Mouse (Mus musculus) forebrain, embryonic 14.5 days (tissue): ENCODE results near the gene Enpp6. TPM values are rescaled to one million over a fixed set of nuclear protein-coding genes. Genes with fewer than 3 reads are reported as not detected.

Experiments used
- ATAC-seq: fragments of 200-750 bp; cut with Nextera tagmentation; 2 replicates; pipeline ENCODE4 v1.8.0; 2017; ENCODE audit warnings: mild to moderate bottlenecking, moderate library complexity
- DNase-seq: peaks from one replicate; pipeline ENCODE4 v3.0.0-alpha.2; 2015; ENCODE audit warnings: low spot score
- H3K27ac ChIP-seq: fragments of 300-500 bp; sonication (generic); 2 replicates; pipeline ENCODE4 v1.5.1; 2014; ENCODE audit warnings: low read depth, mild to moderate bottlenecking, control low read depth, low read length, moderate library complexity
- H3K27me3 ChIP-seq: fragments of 300-500 bp; sonication (generic); replicated peaks from 2 replicates; pipeline ENCODE4 v1.6.1; 2014; ENCODE audit warnings: low read length, control low read depth, mixed read lengths; ENCODE audit not compliant: control insufficient read depth, insufficient read depth
- H3K36me3 ChIP-seq: fragments of 300-500 bp; sonication (generic); 2 replicates; pipeline ENCODE4 v1.6.1; 2014; ENCODE audit warnings: low read length, control low read depth; ENCODE audit not compliant: control insufficient read depth, insufficient read depth
- H3K4me1 ChIP-seq: fragments of 300-500 bp; sonication (generic); 2 replicates; pipeline ENCODE4 v1.6.1; 2014; ENCODE audit warnings: antibody characterized with exemption, low read length, control low read depth; ENCODE audit not compliant: control insufficient read depth, insufficient read depth
- H3K4me2 ChIP-seq: fragments of 300-500 bp; sonication (generic); 2 replicates; pipeline ENCODE4 v1.6.1; 2014; ENCODE audit warnings: mild to moderate bottlenecking, control low read depth, low read length
- H3K4me3 ChIP-seq: fragments of 300-500 bp; sonication (generic); 2 replicates; pipeline ENCODE4 v1.5.1; 2014; ENCODE audit warnings: low read depth, low read length, control low read depth
- H3K9ac ChIP-seq: fragments of 300-500 bp; sonication (generic); 2 replicates; pipeline ENCODE4 v1.6.1; 2014; ENCODE audit warnings: mild to moderate bottlenecking, low read length, control low read depth, moderate library complexity
- H3K9me3 ChIP-seq: fragments of 300-500 bp; sonication (generic); replicated peaks from 2 replicates; pipeline ENCODE4 v1.6.1; 2016; ENCODE audit warnings: low read length, control low read depth, mixed read lengths; ENCODE audit not compliant: control insufficient read depth
- WGBS: fragments of 180-500 bp; shearing (Covaris S2); extraction: QIAGEN DNeasy Blood & Tissue Kit; methylation state at CpG from one replicate; pipeline ENCODE4 v1.1.7; 2014; 5-methylcytosine and 5-hydroxymethylcytosine counted together
- polyA plus RNA-seq: library from polyadenylated mRNA; unstranded; fragments of >200 nt; fragmentation: Nextera tagmentation; extraction: Ambion mirVana; gene quantifications from 2 replicates; pipeline ENCODE4 v1.2.1, GENCODE M21; 2014

The Enpp6 gene
- 0.14 TPM in 1 of 2 replicates, not detected in the other for polyA plus RNA-seq

DNA sequence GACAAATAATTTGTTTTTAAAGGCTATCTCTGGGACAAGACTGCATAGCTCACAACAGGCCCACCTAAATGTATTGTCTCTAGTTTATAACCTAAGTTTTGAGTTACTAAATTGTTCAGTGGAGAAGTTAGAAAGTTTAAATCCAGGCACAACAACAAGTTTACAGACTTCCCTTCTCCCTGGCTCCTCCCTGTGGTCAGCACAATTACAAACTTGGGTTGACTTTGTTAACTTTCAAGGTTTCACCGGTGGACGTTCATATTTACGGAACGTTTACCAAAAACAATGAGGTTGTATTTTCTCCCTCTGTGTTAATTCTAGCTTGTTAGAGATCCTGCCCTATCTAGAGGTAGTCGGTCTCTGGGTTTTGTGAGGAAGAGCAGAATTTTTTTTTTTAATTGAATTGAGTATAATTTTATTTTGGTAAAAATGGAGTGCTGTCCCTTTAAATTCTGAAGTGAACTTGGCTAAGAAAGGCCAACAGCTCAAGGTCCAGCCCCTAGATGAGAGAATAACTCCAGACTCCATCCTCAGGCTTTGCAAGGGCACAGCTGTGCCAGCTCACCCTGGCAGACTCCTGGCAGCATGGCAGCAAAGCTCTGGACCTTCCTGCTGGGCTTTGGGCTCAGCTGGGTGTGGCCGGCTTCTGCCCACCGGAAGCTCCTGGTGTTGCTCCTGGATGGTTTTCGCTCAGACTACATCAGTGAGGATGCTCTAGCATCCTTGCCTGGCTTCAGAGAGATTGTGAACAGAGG, at the start of gene Enpp6:
Gene Enpp6 (plus strand): TSS at position 502 of the 755 bp plus-strand sequence.
- no peak for ATAC-seq
- H3K27ac ChIP-seq: no peak within 1 kb of the TSS
- no peak within 1 kb of the TSS for H3K4me3 ChIP-seq
- H3K4me2 ChIP-seq: no peak within 1 kb of the TSS
- H3K4me1 ChIP-seq: no peaks in the 10 kb centered on the region
- no peaks in the 10 kb centered on the region for H3K27me3 ChIP-seq
- no peak within 1 kb of the TSS for H3K9ac ChIP-seq
- WGBS: 76% methylated on average over 8 of the region's 8 CpGs
- no peak for DNase-seq
- H3K36me3 ChIP-seq: no peaks in the 10 kb centered on the region
- H3K9me3 ChIP-seq: no peaks in the 10 kb centered on the region

DNA sequence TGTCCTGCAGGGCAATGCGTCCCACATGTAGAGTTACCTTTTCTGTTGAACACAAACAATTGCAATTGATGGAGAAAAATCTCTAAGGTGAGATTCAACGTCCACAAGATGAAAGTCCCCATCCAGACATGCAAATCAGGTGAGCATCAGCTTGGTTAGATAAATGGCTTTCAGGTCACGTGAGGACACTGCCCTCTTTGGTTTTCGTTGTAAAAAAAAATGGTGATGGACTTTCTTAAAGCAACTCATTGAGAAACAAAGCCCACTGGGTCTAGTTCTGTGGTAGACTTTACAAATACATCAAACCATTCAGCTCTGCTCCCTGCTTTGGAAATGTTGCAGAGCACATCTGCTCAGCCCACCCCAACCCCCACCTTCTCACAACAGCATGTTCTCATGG, 48.5 kb upstream of the Enpp6 start:
- no peak overlapping the region for H3K27ac ChIP-seq
- H3K9me3 ChIP-seq: no peaks in the 10 kb centered on the region
- no peaks in the 10 kb centered on the region for H3K36me3 ChIP-seq
- ATAC-seq: no peak
- no peak overlapping the region for H3K9ac ChIP-seq
- no peak overlapping the region for H3K4me2 ChIP-seq
- no peaks in the 10 kb centered on the region for H3K4me1 ChIP-seq
- H3K27me3 ChIP-seq: no peaks in the 10 kb centered on the region
- WGBS: 86% methylated on average over 4 of the region's 4 CpGs
- no peak for DNase-seq
- no peak overlapping the region for H3K4me3 ChIP-seq

DNA sequence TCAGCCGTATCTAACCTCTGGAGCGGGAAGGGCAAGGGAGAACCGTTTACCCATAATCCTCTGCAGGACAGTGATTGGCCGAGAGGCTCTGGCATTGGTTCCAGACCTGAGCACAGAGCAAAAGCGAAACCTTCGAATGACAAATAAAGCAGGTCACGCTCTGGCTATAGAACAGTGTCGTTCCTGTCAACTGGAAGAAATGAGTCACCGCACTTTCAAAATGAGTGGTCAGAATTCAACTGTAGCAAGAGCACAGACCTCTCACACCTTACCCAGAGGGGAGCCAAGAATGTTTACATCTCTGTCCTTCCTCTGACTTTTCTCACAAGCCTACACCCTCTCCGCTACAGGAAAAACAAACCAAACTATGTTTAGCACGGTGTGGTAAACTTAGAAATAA, 45.4 kb upstream of the Enpp6 start:
- H3K9me3 ChIP-seq: no peaks in the 10 kb centered on the region
- no peak overlapping the region for H3K9ac ChIP-seq
- no peak overlapping the region for H3K4me3 ChIP-seq
- H3K27me3 ChIP-seq: no peaks in the 10 kb centered on the region
- 87% methylated on average over 11 of the region's 11 CpGs for WGBS
- no peak overlapping the region for H3K4me2 ChIP-seq
- DNase-seq (no peak), ATAC-seq (no peak)
- no peaks in the 10 kb centered on the region for H3K4me1 ChIP-seq
- H3K36me3 ChIP-seq: no peaks in the 10 kb centered on the region
- no peak overlapping the region for H3K27ac ChIP-seq

DNA sequence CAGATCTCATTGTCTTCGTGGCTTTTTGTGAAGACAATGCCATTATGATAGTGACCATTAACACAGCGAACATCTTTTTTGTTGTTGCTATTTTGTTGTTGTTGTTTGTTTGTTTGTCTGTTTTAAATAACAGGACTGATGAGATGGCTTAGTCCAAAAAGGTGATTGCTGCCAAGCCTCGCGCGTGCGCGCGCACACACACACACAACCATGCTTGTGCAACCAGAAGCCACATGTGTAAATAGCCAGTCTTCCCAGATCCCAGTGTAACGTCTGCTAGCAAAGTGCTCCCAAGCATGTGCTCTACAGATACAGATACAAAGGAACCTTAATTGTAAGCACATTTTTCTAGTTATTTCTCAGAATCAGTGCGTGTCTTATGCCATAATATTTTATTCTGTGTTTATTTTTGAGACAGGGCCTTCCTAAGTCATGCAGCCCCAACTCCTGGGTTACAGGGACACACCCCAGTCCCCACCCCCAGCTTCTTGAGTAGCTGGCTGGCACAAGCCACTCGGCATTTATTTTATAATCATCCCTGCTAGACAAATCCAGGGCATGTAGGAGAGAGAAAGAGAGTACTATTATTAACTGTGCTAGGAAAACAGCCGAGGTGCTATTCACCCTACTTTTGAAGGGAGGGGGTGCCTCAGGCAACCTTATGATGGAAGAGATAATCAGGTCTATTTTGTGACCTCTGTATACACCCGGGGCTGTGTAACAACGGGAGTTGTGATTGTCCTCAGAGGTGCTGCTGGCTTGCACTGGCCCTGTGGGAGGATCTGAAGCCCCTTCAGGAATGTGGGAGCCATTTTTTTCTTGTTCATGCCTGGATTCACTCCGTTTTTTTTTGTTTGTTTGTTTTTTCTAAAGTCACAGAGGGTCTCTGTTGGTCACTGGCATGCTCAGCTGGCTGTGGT, 44.7 kb upstream of the Enpp6 start:
- H3K9me3 ChIP-seq: no peaks in the 10 kb centered on the region
- no peak for ATAC-seq
- no peak overlapping the region for H3K4me2 ChIP-seq
- H3K27me3 ChIP-seq: no peaks in the 10 kb centered on the region
- no peaks in the 10 kb centered on the region for H3K36me3 ChIP-seq
- no peak overlapping the region for H3K27ac ChIP-seq
- WGBS: 79% methylated on average over 15 of the region's 15 CpGs
- H3K4me1 ChIP-seq: no peaks in the 10 kb centered on the region
- H3K4me3 ChIP-seq: no peak overlapping the region
- H3K9ac ChIP-seq: no peak overlapping the region
- DNase-seq: no peak

DNA sequence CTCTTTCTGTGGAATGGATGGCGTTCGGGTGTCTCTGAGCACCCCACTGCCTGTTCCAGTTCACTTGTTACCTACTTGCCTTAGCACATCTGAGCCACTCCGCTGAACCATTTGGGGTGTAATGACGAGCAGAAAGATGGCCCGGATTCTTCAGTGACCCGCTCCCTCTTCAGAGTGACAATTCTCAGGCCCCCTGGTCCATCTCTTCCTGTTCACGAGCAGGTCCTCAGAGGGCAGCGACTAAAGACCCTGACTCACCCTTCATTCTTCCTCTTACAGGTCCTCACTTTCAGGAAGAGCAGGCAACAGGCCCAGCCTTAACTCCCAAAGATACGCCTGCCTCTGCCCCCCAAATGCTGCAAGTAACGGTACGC, 44.0 kb upstream of the Enpp6 start:
- WGBS: 92% methylated on average over 11 of the region's 11 CpGs
- ATAC-seq (no peak), DNase-seq (no peak)
- H3K9ac ChIP-seq: no peak overlapping the region
- no peaks in the 10 kb centered on the region for H3K4me1 ChIP-seq
- no peak overlapping the region for H3K4me3 ChIP-seq
- no peaks in the 10 kb centered on the region for H3K9me3 ChIP-seq
- no peaks in the 10 kb centered on the region for H3K36me3 ChIP-seq
- no peak overlapping the region for H3K4me2 ChIP-seq
- no peak overlapping the region for H3K27ac ChIP-seq
- no peaks in the 10 kb centered on the region for H3K27me3 ChIP-seq

DNA sequence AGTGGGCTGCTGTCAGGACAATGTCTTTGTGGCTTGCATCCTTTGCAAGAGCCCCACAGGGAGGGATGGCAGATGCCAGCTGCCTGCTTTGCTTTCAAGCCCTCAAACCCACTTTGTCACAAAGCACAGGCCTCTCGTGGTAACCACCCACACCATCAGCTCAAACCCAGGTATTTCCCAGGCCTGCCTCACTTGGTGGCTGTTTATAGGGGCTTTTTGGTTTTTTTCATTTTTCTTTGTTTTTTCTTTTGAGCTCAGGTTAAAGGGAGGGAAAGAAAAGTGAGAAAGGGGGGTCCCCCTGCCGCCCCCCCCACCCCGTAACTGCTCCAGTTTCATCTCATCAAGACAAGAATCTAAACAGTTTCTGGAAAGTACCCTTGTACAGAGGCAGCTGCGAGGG, 43.4 kb upstream of the Enpp6 start:
- no peaks in the 10 kb centered on the region for H3K36me3 ChIP-seq
- no peak overlapping the region for H3K27ac ChIP-seq
- 83% methylated on average over 4 of the region's 4 CpGs for WGBS
- H3K4me1 ChIP-seq: no peaks in the 10 kb centered on the region
- no peak overlapping the region for H3K9ac ChIP-seq
- no peaks in the 10 kb centered on the region for H3K9me3 ChIP-seq
- no peaks in the 10 kb centered on the region for H3K27me3 ChIP-seq
- no peak overlapping the region for H3K4me3 ChIP-seq
- DNase-seq: no peak
- no peak for ATAC-seq
- H3K4me2 ChIP-seq: no peak overlapping the region

DNA sequence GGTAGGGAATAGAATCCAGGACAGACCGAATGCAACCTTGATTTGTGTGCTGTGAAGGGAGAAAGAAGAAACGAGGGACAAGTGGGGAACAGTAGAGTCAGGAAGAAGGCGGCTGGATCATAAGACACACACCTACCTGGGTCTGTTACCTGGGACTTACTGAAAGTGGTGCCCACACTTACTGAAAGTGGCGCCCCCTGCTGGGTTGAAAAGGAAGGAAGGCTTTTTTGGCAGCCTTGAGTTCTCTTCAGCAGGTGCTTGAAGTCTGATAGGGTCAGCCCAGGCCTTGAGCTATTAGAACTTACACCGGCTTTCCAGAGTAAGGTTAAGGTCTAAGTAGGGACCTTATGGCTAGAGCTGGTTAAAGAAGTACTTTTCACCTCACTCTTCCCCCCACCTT, 40.5 kb upstream of the Enpp6 start:
- 72% methylated on average over 5 of the region's 5 CpGs for WGBS
- H3K36me3 ChIP-seq: no peaks in the 10 kb centered on the region

DNA sequence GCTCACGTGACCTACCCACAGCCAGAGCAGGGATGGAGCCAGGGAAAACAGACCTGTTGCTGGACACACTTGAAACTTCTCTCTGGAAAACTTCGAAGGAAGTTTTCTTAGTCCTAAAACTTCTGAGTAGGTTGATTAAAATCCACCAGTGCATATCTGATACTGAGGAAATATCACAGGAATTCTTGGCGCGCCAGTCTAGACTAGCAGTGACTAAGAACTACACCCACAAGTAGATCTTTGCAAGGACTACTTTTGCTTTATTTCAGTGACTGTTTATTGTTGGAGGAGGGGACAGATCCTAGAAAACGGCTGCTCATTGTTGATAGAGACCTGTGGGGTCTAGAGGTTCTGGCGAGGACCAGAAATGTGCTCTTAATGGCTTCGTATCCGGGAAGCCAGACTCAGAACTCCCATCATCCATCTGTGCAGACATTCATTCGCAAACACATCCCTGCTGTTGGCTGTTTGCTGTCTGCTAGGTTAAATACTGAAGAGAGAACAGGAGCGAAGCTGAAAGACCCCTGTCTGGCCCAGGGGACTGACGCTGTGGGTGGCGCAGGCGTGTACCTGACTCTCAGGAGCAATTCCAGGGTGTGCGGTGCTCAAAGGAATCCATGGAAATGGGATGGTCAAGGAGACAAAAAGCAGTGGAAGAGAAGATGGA, 38.5 kb upstream of the Enpp6 start:
- no peak overlapping the region for H3K4me2 ChIP-seq
- WGBS: 87% methylated on average over 14 of the region's 14 CpGs
- no peaks in the 10 kb centered on the region for H3K9me3 ChIP-seq
- DNase-seq (no peak), ATAC-seq (no peak)
- no peaks in the 10 kb centered on the region for H3K36me3 ChIP-seq
- no peaks in the 10 kb centered on the region for H3K4me1 ChIP-seq
- H3K27ac ChIP-seq: no peak overlapping the region
- H3K9ac ChIP-seq: no peak overlapping the region
- H3K27me3 ChIP-seq: no peaks in the 10 kb centered on the region
- H3K4me3 ChIP-seq: no peak overlapping the region

More for the DNA sequence above, 40.5 kb upstream of the Enpp6 start:
- Histone ChIP-seq H3K27me3 (no peaks in the 10 kb centered on the region), H3K27ac (no peak overlapping the region), H3K4me1 (no peaks in the 10 kb centered on the region), H3K9ac (no peak overlapping the region), H3K4me2 (no peak overlapping the region), H3K4me3 (no peak overlapping the region), H3K9me3 (no peaks in the 10 kb centered on the region)
- no peak for ATAC-seq
- DNase-seq: no peak
